Comparison of ENCODE assay signal across 11 mouse cellular contexts in the genomic region with DNA sequence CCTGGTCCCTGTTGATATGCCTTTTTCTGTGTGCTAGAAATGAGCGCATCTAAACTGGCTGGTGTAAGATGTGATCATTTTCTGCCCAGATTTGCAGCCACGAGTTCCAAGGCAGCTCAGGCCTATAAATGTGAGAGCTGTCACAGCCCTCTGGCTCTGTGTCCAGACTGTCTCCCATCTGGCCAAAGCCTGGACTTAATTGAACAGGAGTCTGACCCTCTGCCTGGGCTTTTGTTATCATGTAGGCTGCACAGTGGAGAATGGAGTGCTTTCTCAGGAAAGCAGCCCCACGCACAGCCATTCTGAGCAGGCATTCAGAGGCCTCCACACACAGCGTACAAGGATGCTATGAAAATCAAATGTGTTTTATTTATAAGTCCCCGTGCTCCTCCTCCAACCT.
DNase-seq lines count a peak whose midpoint lies in the region; ATAC-seq lines count a peak whose summit lies in the region.
"Had no signal": no experiment of that assay in that cellular context is flagged by ENCODE, and none has a peak within 500 bp of the region (broad histone marks: within the 10 kb centered on the region; RNA-seq: fewer than 3 reads in every experiment).

No protein-coding gene starts in this region.

- no peak overlapping the region for H3K27ac ChIP-seq in forebrain, embryonic 11.5 days (ENCODE audit: low read depth, low read length)
- H3K27ac ChIP-seq in forebrain, embryonic 10.5 days, result no peak overlapping the region
- no peak overlapping the region for H3K27ac ChIP-seq in forebrain, embryonic 13.5 days
- no peak overlapping the region for H3K27ac ChIP-seq in midbrain, embryonic 13.5 days
- H3K27ac ChIP-seq: intestine, embryonic 15.5 days had no signal

- no peaks in the 10 kb centered on the region for H3K27me3 ChIP-seq in forebrain, embryonic 11.5 days (ENCODE audit: control insufficient read depth, insufficient read depth, low read length)
- H3K27me3 ChIP-seq in forebrain, embryonic 10.5 days (ENCODE audit: poor library complexity, severe bottlenecking), result no peaks in the 10 kb centered on the region
- H3K27me3 ChIP-seq in forebrain, embryonic 13.5 days, result no peaks in the 10 kb centered on the region
- H3K27me3 ChIP-seq in midbrain, embryonic 13.5 days, result no peaks in the 10 kb centered on the region
- H3K27me3 ChIP-seq: intestine, embryonic 15.5 days had no signal

- 0 out of 2 replicates have a peak, but pooled peaks have one; percentile 44 for ATAC-seq in forebrain, embryonic 11.5 days (replicated peaks; ENCODE audit: low FRiP score)
- peak; percentile 51 for ATAC-seq in forebrain, embryonic 13.5 days
- ATAC-seq in midbrain, embryonic 13.5 days, result peak; percentile 67
- ATAC-seq: intestine, embryonic 15.5 days; lung, postnatal 0 days had no signal

- H3K4me1 ChIP-seq in forebrain, embryonic 11.5 days (replicated peaks; ENCODE audit: control insufficient read depth, insufficient read depth, low read length), result no peaks in the 10 kb centered on the region
- peaks cover 4% of the 10 kb centered on the region; the same call in 1 of the 2 replicates for H3K4me1 ChIP-seq in forebrain, embryonic 10.5 days
- H3K4me1 ChIP-seq in forebrain, embryonic 13.5 days, result 0 out of 2 replicates have a peak, but pooled peaks cover 8% of the 10 kb centered on the region
- H3K4me1 ChIP-seq in midbrain, embryonic 13.5 days (replicated peaks), result no peaks in the 10 kb centered on the region
- H3K4me1 ChIP-seq: intestine, embryonic 15.5 days had no signal

- H3K4me3 ChIP-seq in forebrain, embryonic 11.5 days (ENCODE audit: low read depth, low read length), result no peak overlapping the region
- H3K4me3 ChIP-seq in forebrain, embryonic 10.5 days, result no peak overlapping the region
- no peak overlapping the region for H3K4me3 ChIP-seq in forebrain, embryonic 13.5 days
- no peak overlapping the region for H3K4me3 ChIP-seq in midbrain, embryonic 13.5 days (replicated peaks)
- H3K4me3 ChIP-seq: intestine, embryonic 15.5 days had no signal

- no peaks in the 10 kb centered on the region for H3K36me3 ChIP-seq in forebrain, embryonic 11.5 days (ENCODE audit: control insufficient read depth, insufficient read depth, low read length)
- H3K36me3 ChIP-seq in forebrain, embryonic 10.5 days (replicated peaks), result no peaks in the 10 kb centered on the region
- H3K36me3 ChIP-seq in forebrain, embryonic 13.5 days (ENCODE audit: poor library complexity, severe bottlenecking), result no peaks in the 10 kb centered on the region
- no peaks in the 10 kb centered on the region for H3K36me3 ChIP-seq in midbrain, embryonic 13.5 days
- H3K36me3 ChIP-seq: intestine, embryonic 15.5 days had no signal

- WGBS in forebrain, embryonic 11.5 days, result 75% methylated on average over 5 of the region's 5 CpGs
- 83% methylated on average over 5 of the region's 5 CpGs for WGBS in forebrain, embryonic 10.5 days
- WGBS in forebrain, embryonic 13.5 days, result 67% methylated on average over 5 of the region's 5 CpGs
- 65% methylated on average over 5 of the region's 5 CpGs for WGBS in midbrain, embryonic 13.5 days

- no peaks in the 10 kb centered on the region for H3K9me3 ChIP-seq in forebrain, embryonic 11.5 days (ENCODE audit: control insufficient read depth, low read length)
- H3K9me3 ChIP-seq in forebrain, embryonic 10.5 days, result no peaks in the 10 kb centered on the region
- no peaks in the 10 kb centered on the region for H3K9me3 ChIP-seq in forebrain, embryonic 13.5 days (replicated peaks)
- H3K9me3 ChIP-seq in midbrain, embryonic 13.5 days, result no peaks in the 10 kb centered on the region
- H3K9me3 ChIP-seq: intestine, embryonic 15.5 days had no signal

- H3K9ac ChIP-seq in forebrain, embryonic 11.5 days (ENCODE audit: low read length), result no peak overlapping the region
- no peak overlapping the region for H3K9ac ChIP-seq in forebrain, embryonic 13.5 days
- H3K9ac ChIP-seq in midbrain, embryonic 13.5 days (replicated peaks), result no peak overlapping the region
- H3K9ac ChIP-seq: intestine, embryonic 15.5 days had no signal

- no peak overlapping the region for H3K4me2 ChIP-seq in forebrain, embryonic 11.5 days (ENCODE audit: low read depth, low read length, severe bottlenecking)
- no peak overlapping the region for H3K4me2 ChIP-seq in forebrain, embryonic 13.5 days
- H3K4me2 ChIP-seq in midbrain, embryonic 13.5 days (replicated peaks), result no peak overlapping the region
- H3K4me2 ChIP-seq: intestine, embryonic 15.5 days had no signal

- no peak for DNase-seq in forebrain, embryonic 11.5 days (ENCODE audit: low spot score)
- no peak for DNase-seq in forebrain, embryonic 10.5 days (ENCODE audit: extremely low spot score, low spot score)
- DNase-seq in brain, embryonic 18.5 days (ENCODE audit: low read depth, low spot score), result peak; percentile 2
- DNase-seq in testis, postnatal 10 days (ENCODE audit: low spot score), result no peak
- no peak for DNase-seq in layer of hippocampus, adult 8-10 months (ENCODE audit: low spot score in 2 of 2)
- no peak for DNase-seq in thymus, postnatal 14 days
- DNase-seq: heart, adult 18-20 months had no signal
